Mouse (Mus musculus) right cerebral cortex, postnatal 14 days (tissue): Measurements from ENCODE around the gene Plppr1.
"Not testable (repeated sequence)": the region's sequence is repeated elsewhere in the genome, so short reads cannot be mapped to it uniquely, and the experiment has no call there.

Experiments
- DNase-seq: peaks from one replicate; pipeline ENCODE4 v3.0.0; 2022

The Plppr1 gene

GRCm38 (mm10) chr4:49239451-49239850 is 180.4 kb downstream of the Plppr1 start:
- no peak for DNase-seq

DNA sequence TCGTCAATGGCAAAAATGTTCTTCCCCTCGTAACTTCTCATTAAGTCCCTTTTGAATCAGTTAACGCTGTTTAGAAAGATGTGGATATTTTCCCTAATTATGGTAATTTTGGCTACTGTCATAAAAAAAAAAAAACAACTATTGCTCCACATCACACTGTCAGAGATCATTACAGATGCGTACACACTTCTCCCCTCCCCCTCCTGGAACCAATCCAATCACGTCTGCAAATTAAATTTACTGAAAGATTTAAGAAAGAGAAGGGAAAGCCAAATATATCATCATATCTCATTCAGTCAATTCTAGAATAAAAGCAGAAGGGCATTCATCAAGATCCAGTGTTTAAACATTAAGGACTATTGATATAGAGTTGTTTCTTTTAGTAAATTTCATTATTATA is 185.7 kb downstream of the Plppr1 start:
- no peak for DNase-seq

- no peak for DNase-seq
Observed at GRCm38 (mm10) chr4:49245274-49245673, 186.2 kb downstream of the Plppr1 start.

DNA sequence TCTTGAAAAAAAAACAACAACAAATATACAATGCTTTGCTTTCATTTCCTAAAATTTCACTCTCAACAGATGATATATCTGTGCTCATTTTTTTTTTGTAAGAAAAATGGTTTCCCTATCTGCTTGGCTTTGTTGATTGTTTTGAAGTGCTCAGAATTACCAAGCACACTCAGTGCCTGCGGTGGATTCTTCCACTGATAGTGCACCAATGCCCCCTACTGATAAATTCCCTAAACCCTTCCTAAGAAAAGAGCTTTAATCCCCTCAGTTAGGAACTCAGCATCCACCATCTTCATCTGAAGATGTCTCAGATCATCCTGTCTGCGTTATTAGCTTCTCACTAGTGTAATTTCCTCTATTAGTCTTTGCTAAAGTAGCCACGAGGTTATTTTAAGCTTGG is 192.2 kb downstream of the Plppr1 start:
- DNase-seq, result peak; percentile 23

GRCm38 (mm10) chr4:49252169-49252568 is 193.1 kb downstream of the Plppr1 start:
- DNase-seq, result no peak

DNA sequence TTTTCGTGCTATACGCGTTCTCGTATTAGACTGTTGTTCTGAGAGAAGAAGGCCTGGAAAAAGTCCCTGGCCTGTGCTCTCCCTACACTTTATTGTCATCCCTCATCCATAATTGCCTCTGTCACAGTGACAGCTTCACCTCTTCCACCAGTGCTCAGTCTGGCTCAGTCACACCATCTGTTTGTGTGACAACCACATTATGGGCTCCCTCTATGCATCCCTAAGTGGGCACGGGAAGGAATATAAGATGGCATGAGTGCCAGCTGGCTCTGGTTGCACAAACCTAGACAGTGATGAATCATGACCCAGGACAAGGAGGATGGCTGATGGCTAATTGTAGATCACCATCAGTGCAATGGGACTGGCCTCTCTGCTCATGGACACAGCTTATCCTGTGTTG is 219.4 kb downstream of the Plppr1 start:
- DNase-seq, result no peak

DNA sequence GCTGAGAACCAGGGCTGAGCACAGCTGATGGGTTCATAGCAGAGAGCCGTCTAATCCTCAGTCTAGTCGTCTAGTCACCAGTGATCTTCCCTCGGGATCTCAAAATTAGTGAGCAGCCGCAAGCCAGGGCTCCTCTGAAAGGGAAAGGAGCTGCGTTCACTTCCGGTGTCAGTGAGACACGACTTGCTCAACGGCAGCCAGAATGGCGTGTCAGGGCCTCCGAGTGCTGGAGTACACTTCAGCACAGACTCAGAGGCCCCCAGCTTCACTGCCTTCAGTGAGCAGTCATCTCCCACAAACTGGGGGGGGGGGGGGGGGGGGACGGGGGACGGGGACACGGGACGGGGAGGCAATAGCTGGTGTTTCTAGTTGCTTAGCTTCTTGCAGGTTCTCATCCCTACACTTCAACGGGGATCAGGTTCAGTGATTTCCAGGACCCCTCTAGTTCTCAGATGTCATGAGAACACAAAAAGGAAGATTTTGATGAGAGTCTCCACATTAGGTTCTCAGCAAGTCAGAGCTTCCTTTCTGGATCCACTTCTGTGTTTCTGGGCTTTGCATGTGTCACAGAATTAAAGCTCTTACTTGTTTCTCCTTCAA is 225.7 kb downstream of the Plppr1 start:
- DNase-seq, result no peak

DNA sequence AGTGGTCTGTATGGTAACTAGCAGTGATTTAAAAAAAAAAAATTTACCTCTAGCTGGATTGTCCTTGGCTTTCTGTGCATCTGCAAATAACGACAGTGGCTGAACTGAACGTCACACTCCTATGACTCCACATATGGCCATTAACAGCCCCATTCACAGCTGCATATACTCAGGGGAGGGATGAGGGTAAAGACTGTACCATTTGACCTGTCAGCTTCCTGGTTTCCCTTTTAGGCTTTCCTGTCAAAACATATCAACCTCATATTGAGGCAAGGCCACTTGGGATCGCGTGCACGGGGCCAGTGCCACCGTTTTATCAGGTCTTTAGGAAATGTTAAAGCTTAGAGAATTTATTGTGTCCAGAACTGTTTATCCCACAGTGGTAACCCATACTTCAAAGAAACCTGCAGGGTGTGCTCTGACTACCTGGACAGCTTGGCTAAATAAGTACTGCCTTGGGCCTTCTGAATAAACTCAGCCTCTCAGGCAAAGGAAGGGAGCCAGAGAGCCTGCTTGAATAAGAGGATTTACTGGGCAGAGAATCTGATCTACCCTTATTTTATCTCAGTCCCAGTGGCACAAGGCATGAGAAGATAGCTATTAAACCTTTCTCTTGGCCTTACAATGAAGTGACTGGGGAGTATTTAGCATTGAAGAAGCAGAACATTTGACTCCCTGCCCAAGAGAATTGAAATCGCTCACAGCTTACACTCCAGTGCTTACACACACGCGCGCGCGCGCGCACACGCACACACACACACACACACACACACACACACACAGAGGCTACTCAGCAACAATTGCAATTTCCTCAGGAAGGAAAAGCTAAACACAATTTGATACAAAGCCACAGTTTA is 226.5 kb downstream of the Plppr1 start:
- no peak for DNase-seq

GRCm38 (mm10) chr4:49286197-49286492 is 227.1 kb downstream of the Plppr1 start:
- no peak for DNase-seq

DNA sequence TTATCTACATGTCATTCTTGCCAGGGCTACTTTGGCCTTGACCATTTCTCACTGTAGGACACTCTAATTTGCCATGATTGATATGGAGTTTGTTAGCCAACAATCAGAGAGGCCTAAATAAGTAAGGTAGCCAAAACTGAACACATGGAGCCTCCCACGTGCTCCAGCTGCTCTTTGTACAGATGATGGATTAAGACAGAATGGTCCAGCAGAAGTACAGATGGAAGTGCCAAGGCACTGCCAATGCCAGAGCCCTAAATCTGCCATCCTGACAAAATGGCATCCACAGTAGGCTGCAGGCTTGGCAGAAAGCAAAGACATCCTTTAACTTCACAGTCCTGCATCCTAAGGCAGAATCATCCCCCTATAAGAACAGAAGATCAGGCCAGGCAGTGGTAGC is 237.4 kb downstream of the Plppr1 start:
- DNase-seq, result no peak

- DNase-seq, result no peak
Observed at GRCm38 (mm10) chr4:49299576-49299975, 240.5 kb downstream of the Plppr1 start.

DNA sequence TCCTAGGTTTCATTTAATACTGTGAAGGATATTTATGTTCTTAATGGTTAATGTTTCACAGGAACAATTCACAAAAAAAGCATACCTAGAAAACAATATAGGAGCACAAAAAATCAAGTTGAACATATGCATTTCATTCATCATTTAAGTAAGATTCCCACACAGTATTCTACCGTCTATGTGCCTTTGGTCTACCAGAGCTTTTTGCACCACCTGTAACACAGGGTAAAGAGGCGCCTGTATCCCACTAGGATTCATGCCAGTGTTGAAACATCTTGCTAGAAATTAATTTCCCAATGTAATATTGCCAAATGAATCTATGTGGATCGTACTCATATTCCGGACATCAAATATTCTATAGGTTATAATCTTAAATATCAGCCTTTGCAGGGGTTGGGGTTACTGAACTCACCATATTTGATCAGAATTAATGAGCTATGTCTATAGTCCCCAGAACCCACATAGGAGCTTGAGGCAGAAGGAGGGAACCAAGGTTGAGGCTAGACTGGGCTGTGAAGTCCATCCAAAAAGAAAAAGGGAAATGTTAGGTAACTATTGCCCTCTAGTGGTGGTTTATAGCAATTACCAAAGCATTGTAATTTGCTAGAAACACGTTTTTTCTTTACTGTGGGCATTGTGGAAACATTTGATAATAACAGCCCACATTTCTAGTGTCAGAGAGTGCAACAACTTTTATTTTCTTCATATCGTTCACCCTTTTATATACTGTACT is 263.0 kb downstream of the Plppr1 start:
- no peak for DNase-seq

GRCm38 (mm10) chr4:49337949-49338348 is 278.9 kb downstream of the Plppr1 start:
- not testable (repeated sequence) for DNase-seq

- not testable (repeated sequence) for DNase-seq
Observed at GRCm38 (mm10) chr4:49340091-49340490, 281.0 kb downstream of the Plppr1 start.

DNA sequence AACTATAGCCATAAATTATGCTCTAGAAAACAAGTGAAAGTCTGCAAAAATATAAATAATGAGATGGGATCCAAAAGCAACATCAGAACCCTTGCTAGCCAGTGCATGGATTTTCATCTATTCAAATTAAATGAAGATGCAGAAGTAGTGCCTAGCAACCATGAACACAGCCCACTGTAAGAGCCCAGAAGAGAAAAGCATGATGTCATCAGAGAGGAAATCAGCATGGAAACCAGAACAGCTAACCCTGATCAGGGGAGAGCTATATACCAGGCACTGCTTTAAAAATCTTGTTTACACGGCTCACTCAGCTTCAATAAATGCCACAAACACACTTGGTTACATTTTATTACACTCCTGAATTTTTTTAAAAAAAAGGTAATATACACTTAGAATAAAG is 288.9 kb downstream of the Plppr1 start:
- not testable (repeated sequence) for DNase-seq

- no peak for DNase-seq
Observed at GRCm38 (mm10) chr4:49348677-49349076, 289.6 kb downstream of the Plppr1 start.

DNA sequence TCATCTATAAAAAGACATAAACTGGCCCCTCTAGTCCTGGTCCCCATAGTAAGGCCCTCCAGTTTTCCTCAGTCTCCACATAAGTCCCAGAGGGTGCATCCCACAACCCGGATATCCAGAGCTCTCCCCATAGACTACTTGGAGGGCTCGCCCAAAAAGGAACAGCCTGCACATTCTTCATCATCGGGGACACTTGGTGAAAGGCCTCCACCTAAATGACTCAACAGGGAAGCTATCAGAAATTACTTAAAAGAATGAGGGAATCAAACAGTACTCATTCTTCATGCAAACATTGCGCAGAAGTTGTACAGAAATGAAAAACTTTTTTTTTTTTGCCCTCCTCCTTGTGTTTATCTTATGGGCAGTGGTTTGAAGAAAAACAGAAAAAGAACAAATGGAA is 291.4 kb downstream of the Plppr1 start:
- DNase-seq, result no peak

DNA sequence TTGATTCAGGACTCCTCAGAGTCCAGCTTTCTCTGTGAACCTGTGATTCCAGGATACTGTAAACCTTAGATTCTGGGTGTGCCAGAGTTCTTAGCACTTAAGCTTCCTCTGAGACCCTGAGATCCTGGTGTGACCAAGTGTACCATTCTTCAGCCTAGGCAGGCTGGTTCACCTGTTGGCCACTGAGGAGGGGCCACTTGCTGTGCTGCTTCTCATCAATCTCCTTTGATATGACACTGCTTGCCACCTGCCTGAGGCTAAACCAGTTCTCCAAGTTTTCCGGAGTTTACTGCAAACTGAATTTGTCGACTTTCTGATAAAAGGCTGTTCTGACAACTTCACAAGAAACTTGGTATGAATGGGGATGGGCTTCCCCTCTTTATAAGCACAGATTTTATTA is 298.0 kb downstream of the Plppr1 start:
- no peak for DNase-seq

DNA sequence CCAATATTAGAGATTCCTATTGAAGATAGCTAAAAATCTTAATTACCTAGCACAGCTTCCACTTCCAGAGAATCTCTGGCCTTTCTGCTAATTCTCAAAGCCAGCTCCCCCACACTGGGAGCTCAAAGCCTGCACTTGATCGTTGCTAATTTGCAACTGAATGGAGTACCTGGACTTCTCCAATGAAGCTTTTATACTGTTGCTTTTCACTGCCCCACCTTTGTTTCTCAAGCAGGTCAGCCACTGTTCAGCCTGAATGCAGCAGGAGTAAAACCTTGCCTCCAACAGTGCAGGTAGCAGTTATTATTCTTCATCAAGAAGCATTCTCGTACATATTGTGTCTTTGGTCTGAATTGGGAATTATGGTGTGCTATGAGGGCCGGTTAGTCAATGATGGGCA is 309.0 kb downstream of the Plppr1 start:
- not testable (repeated sequence) for DNase-seq

- DNase-seq, result not testable (repeated sequence)
Observed at GRCm38 (mm10) chr4:49383576-49384318, 324.7 kb downstream of the Plppr1 start.

DNA sequence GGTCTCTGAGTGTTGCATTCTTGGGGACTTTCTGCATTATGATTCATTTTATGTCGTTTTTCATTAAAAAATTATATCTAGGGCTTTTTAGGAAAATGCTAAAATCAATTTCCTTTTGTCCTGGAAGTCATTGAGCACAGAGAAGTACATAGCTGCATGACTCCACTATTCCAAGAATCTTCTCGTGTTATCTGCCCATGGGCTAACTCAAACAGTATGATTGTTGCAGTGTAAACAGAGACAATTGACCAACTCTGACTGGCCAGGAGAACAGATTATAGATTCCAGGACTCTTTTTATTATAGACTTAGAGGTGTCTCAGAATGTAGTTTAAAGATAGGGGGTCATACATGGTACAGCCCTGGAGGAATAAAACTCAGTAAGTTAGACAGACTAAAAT is 327.8 kb downstream of the Plppr1 start:
- no peak for DNase-seq
